8 mouse cellular contexts compared by ENCODE assay signal in genomic region chr10:51590139-51590574, GRCm38 (mm10). TPM values are rescaled to one million over a fixed set of nuclear protein-coding genes. Genes with fewer than 3 reads are reported as not detected.
DNase-seq lines count a peak whose midpoint lies in the region; ATAC-seq and TF ChIP-seq lines count a peak whose summit lies in the region.
"Had no signal": no experiment of that assay in that cellular context is flagged by ENCODE, and none has a peak within 500 bp of the region (broad histone marks: within the 10 kb centered on the region; RNA-seq: fewer than 3 reads in every experiment).

Gene Fam162b, minus strand, starts transcription at chr10:51590517.

- no peak for DNase-seq in ES-E14 (ENCODE audit: low read depth, low spot score)
- peak; percentile 47 for DNase-seq in embryo, embryonic 10.5 days (ENCODE audit: low spot score)
- DNase-seq in left cerebral cortex, postnatal 4 days: no peak
- no peak for DNase-seq in testis, postnatal 10 days (ENCODE audit: low spot score)
- DNase-seq in layer of hippocampus, postnatal 10 days (ENCODE audit: low spot score in 2 of 2): no peak

- intact Hi-C loops in left cerebral cortex, postnatal 4 days (cut with DNase I): loop anchor here (10.0 kb wide), 1 partner anchor 185 kb away; no protein-coding TSS in a partner anchor

- WGBS in hindbrain, embryonic 16.5 days: 3% methylated on average over 19 of the region's 19 CpGs
- 2% methylated on average over 19 of the region's 19 CpGs for WGBS in midbrain, embryonic 13.5 days

- H3K9me3 ChIP-seq in ES-E14 (ENCODE audit: control insufficient read depth, insufficient read depth, low read depth, low read length): no peaks in the 10 kb centered on the region
- H3K9me3 ChIP-seq in hindbrain, embryonic 16.5 days (ENCODE audit: control insufficient read depth, low read length): no peaks in the 10 kb centered on the region
- no peaks in the 10 kb centered on the region for H3K9me3 ChIP-seq in midbrain, embryonic 13.5 days

- no peaks in the 10 kb centered on the region for H3K4me1 ChIP-seq in ES-E14 (ENCODE audit: control insufficient read depth in 2 of 2, insufficient read depth in 2 of 2, low read length in 2 of 2, poor library complexity in 1 of 2)
- H3K4me1 ChIP-seq in hindbrain, embryonic 16.5 days (ENCODE audit: control insufficient read depth, insufficient read depth, low read depth, low read length): peaks cover 6% of the 10 kb centered on the region
- peaks cover 9% of the 10 kb centered on the region for H3K4me1 ChIP-seq in midbrain, embryonic 13.5 days (replicated peaks)

- no peak within 1 kb of the TSS; the same call in 1 of the 2 replicates for H3K9ac ChIP-seq in ES-E14 (ENCODE audit: insufficient read depth, low read depth, low read length, poor library complexity, severe bottlenecking)
- peak within 1 kb of the TSS; percentile 29 for H3K9ac ChIP-seq in hindbrain, embryonic 16.5 days (ENCODE audit: low read depth, low read length)
- H3K9ac ChIP-seq in midbrain, embryonic 13.5 days (replicated peaks): peak within 1 kb of the TSS; percentile 41; the same call in 1 of the 2 replicates

- 0 out of 2 replicates have a peak, but pooled peaks have one; percentile 58 for ATAC-seq in hindbrain, embryonic 16.5 days
- peak; percentile 65; the same call in 1 of the 2 replicates for ATAC-seq in midbrain, embryonic 13.5 days

- peak within 1 kb of the TSS; percentile 29 to 52; a peak in 3 of 4 replicates for H3K4me3 ChIP-seq in ES-E14 (ENCODE audit: insufficient read depth in 1 of 2, low read depth in 1 of 2, low read length in 2 of 2, poor library complexity in 1 of 2, severe bottlenecking in 1 of 2)
- peak within 1 kb of the TSS; percentile 37 for H3K4me3 ChIP-seq in hindbrain, embryonic 16.5 days (ENCODE audit: low read length)
- H3K4me3 ChIP-seq in midbrain, embryonic 13.5 days (replicated peaks): peak within 1 kb of the TSS; percentile 30

- in situ Hi-C loops in ES-E14 (cut with MboI; ENCODE audit: low sequenced_read_pairs in 2 of 2, unreplicated experiment in 2 of 2): no loop called here

- no peak within 1 kb of the TSS for H3K27ac ChIP-seq in ES-E14 (ENCODE audit: insufficient read depth, low read depth, low read length, poor library complexity, severe bottlenecking)
- no peak within 1 kb of the TSS for H3K27ac ChIP-seq in hindbrain, embryonic 16.5 days (ENCODE audit: low read depth, low read length)
- no peak within 1 kb of the TSS for H3K27ac ChIP-seq in midbrain, embryonic 13.5 days

- no peaks in the 10 kb centered on the region for H3K36me3 ChIP-seq in ES-E14 (ENCODE audit: control insufficient read depth, insufficient read depth, low read length, poor library complexity, severe bottlenecking)
- no peaks in the 10 kb centered on the region for H3K36me3 ChIP-seq in hindbrain, embryonic 16.5 days (ENCODE audit: control insufficient read depth, insufficient read depth, low read length)
- H3K36me3 ChIP-seq in midbrain, embryonic 13.5 days: no peaks in the 10 kb centered on the region

- H3K4me2 ChIP-seq in hindbrain, embryonic 16.5 days (ENCODE audit: low read length): peak within 1 kb of the TSS; percentile 69
- peak within 1 kb of the TSS; percentile 60 for H3K4me2 ChIP-seq in midbrain, embryonic 13.5 days (replicated peaks)

- H3K27me3 ChIP-seq in hindbrain, embryonic 16.5 days (replicated peaks; ENCODE audit: control insufficient read depth, insufficient read depth, low read length): peaks cover 4% of the 10 kb centered on the region
- H3K27me3 ChIP-seq in midbrain, embryonic 13.5 days: peaks cover 12% of the 10 kb centered on the region

TF ChIP-seq in ES-E14, 5 proteins besides CTCF, POLR2A, EP300 and RAD21:
- TF ChIP-seq ZC3H11A (IDR thresholded peaks at IDR 0.05; ENCODE audit: borderline replicate concordance, low read depth, low read length): no peak
- TF ChIP-seq CHD2 (IDR thresholded peaks at IDR 0.05; ENCODE audit: low read depth, low read length): no peak
- TF ChIP-seq HCFC1 (IDR thresholded peaks at IDR 0.05; ENCODE audit: borderline replicate concordance, insufficient read depth, low read length): no peak
- TF ChIP-seq MAFK (IDR thresholded peaks at IDR 0.05; ENCODE audit: insufficient read depth, low read depth, low read length): no peak
- TF ChIP-seq ZNF384 (IDR thresholded peaks at IDR 0.05; ENCODE audit: low read depth, low read length): no peak

RNA-seq across cellular contexts. Expression of gene Fam162b, which starts in this region (rescaled TPM):
- not detected in 2 replicates for total RNA-seq in ES-E14 (2012; rRNA removed)
- polyA plus RNA-seq in hindbrain, embryonic 16.5 days (2015; fragmentation: Nextera tagmentation; extraction: Ambion mirVana): 2.2 and 2.8 TPM in 2 replicates
- 2.6 and 2.8 TPM in 2 replicates for polyA plus RNA-seq in midbrain, embryonic 13.5 days (2015; fragmentation: Nextera tagmentation; extraction: Ambion mirVana)
- total RNA-seq in left cerebral cortex, postnatal 4 days (2021): under 1 TPM in 1 of 2 experiments, not detected in 1; 0.60 TPM
- total RNA-seq in layer of hippocampus, postnatal 10 days (2021): under 1 TPM in 1 of 2 experiments, not detected in 1; 0.56 TPM
- total RNA-seq: hematopoietic stem cell, adult 5-6 weeks had no signal
